Mouse (Mus musculus): ENCODE results near the gene Bclaf1. TPM values are rescaled to one million over a fixed set of nuclear protein-coding genes. Genes with fewer than 3 reads are reported as not detected.

Gene Bclaf1
- polyA plus RNA-seq, 1 experiment, result 234 TPM

DNA sequence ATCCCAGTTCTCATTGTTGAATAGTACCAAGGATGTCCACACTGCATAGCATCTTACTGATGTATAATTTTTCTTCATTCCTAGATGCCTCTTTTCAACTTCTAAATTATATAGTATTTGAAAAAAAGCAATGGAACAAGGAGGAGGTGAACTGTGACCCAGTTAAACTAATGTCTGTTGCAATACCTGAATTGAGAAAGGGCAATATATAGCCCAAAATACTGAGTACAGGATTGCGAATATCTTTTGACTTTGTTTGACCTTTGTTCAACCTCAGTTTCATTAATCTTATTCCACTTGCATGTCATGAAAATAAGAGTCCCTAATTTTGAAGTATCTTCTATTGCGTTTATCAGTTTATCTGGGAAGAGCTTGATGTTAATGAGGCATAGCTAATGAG, 19.0 kb downstream of the Bclaf1 start:
- no peak overlapping the region for H3K4me3 ChIP-seq (ENCODE audit: low read depth, low read length)
- peaks cover 84% of the 10 kb centered on the region for H3K36me3 ChIP-seq (ENCODE audit: control insufficient read depth, insufficient read depth, low read length, poor library complexity, severe bottlenecking)
- no peak overlapping the region for H3K27ac ChIP-seq (ENCODE audit: insufficient read depth, low read length)
- H3K9ac ChIP-seq (ENCODE audit: low read depth, poor library complexity, severe bottlenecking), result no peak overlapping the region
- H3K27me3 ChIP-seq (ENCODE audit: control insufficient read depth, insufficient read depth, low read length, poor library complexity, severe bottlenecking), result no peaks in the 10 kb centered on the region
- TF ChIP-seq EP300 (IDR thresholded peaks at IDR 0.05; ENCODE audit: insufficient read depth, low read depth, low read length), result no peak
- no peak for TF ChIP-seq CTCF (IDR thresholded peaks at IDR 0.05; ENCODE audit: low read depth, low read length)
- no peak for TF ChIP-seq POLR2A (IDR thresholded peaks at IDR 0.05; ENCODE audit: insufficient read depth, low read length)
- H3K9me3 ChIP-seq (replicated peaks; ENCODE audit: control insufficient read depth, insufficient read depth, low read length, poor library complexity, severe bottlenecking), result no peaks in the 10 kb centered on the region
- H3K4me1 ChIP-seq (ENCODE audit: control insufficient read depth, insufficient read depth, low read length), result no peaks in the 10 kb centered on the region

DNA sequence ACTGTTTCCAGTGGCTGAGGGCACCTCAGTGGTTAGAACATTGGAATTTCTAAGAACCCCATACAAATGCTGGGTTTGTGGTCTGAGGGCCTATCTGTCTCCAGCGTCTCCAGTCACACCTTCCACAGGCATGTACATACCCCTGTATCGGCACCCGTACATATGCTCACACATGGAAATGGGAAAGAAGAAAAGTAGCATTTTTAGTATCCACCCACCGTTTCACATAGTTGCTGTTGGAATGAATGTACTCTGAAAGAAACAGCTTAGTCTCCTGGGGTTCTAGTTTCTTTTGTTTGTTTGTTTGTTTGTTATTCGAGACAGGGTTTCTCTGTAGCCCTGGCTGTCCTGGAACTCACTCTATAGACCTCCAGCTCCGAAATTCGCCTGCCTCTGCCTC, 25.6 kb downstream of the Bclaf1 start:
- no peak overlapping the region for H3K4me3 ChIP-seq (ENCODE audit: low read depth, low read length)
- H3K9me3 ChIP-seq (replicated peaks; ENCODE audit: control insufficient read depth, insufficient read depth, low read length, poor library complexity, severe bottlenecking), result no peaks in the 10 kb centered on the region
- no peak overlapping the region for H3K9ac ChIP-seq (ENCODE audit: low read depth, poor library complexity, severe bottlenecking)
- no peaks in the 10 kb centered on the region for H3K4me1 ChIP-seq (ENCODE audit: control insufficient read depth, insufficient read depth, low read length)
- H3K36me3 ChIP-seq (ENCODE audit: control insufficient read depth, insufficient read depth, low read length, poor library complexity, severe bottlenecking), result peaks cover 79% of the 10 kb centered on the region
- H3K27ac ChIP-seq (ENCODE audit: insufficient read depth, low read length), result no peak overlapping the region
- no peak for TF ChIP-seq POLR2A (IDR thresholded peaks at IDR 0.05; ENCODE audit: insufficient read depth, low read length)
- TF ChIP-seq CTCF (IDR thresholded peaks at IDR 0.05; ENCODE audit: low read depth, low read length), result no peak
- no peak for TF ChIP-seq EP300 (IDR thresholded peaks at IDR 0.05; ENCODE audit: insufficient read depth, low read depth, low read length)
- no peaks in the 10 kb centered on the region for H3K27me3 ChIP-seq (ENCODE audit: control insufficient read depth, insufficient read depth, low read length, poor library complexity, severe bottlenecking)

DNA sequence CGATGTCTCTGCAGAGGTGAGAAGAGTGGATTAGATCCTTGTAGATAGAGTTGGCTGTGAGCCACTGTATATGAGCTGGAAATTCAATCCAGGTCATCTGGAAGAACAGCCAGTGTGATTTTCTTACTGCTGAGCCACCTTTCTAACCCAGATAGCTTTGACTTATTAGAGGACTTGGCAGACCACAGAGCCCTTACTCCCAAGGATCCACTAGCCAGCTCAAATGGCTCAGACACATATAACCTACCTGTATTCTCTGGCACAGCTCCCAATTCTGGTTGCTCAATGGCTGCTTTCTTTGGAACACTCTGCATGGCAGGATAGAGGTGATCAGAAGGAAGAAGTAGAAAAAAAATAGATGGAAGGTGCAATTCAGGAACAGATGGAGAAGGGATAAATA, 33.5 kb downstream of the Bclaf1 start:
- H3K4me3 ChIP-seq (ENCODE audit: low read depth, low read length), result no peak overlapping the region
- TF ChIP-seq EP300 (IDR thresholded peaks at IDR 0.05; ENCODE audit: insufficient read depth, low read depth, low read length) (no peak), POLR2A (IDR thresholded peaks at IDR 0.05; ENCODE audit: insufficient read depth, low read length) (no peak), CTCF (IDR thresholded peaks at IDR 0.05; ENCODE audit: low read depth, low read length) (no peak)
- H3K9me3 ChIP-seq (replicated peaks; ENCODE audit: control insufficient read depth, insufficient read depth, low read length, poor library complexity, severe bottlenecking), result no peaks in the 10 kb centered on the region
- no peaks in the 10 kb centered on the region for H3K27me3 ChIP-seq (ENCODE audit: control insufficient read depth, insufficient read depth, low read length, poor library complexity, severe bottlenecking)
- no peak overlapping the region for H3K9ac ChIP-seq (ENCODE audit: low read depth, poor library complexity, severe bottlenecking)
- H3K36me3 ChIP-seq (ENCODE audit: control insufficient read depth, insufficient read depth, low read length, poor library complexity, severe bottlenecking), result peaks cover 38% of the 10 kb centered on the region
- no peak overlapping the region for H3K27ac ChIP-seq (ENCODE audit: insufficient read depth, low read length)
- no peaks in the 10 kb centered on the region for H3K4me1 ChIP-seq (ENCODE audit: control insufficient read depth, insufficient read depth, low read length)

DNA sequence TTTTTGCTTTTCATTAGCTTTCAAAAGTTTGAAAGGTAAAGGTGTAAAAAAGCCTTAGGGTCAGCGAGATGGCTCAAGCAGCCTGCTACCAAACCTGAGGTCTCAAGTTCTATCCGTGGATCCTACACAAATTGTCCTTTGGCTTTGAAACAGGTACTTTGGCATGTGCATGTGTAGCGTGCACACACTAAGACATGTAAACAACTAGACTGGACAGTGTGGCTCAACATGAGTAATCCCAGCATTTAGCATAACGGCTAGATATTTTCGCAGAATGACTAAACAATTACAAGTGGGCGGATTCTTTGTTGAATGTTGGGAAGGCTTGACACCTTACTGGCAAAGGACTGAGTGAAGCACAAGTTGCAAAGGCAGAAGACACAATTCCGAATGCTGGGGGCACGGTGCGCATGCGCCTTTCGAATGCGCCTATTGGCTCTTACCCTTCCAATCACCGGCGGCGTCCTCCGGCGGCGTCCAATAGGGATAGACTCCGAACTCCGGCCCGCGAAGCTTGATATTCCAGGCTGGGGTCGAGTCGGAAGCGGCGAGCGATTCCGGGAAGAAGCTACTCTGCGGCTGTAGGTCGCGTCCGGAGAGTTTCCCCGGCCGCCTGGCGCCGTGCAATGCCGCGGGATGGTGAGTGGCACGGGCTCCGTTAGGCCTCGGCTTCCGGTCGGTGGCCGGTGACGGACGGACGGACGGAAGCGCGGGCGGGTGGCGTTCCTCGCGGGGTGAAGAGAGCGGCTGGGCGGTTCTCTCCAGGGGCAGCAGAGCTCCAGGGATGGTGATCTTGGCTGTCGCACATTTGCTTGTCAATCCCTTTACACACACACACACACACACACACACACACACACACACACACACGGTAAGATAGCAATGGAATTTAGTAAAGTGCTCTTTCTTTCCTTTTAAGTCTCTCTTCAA, 35.3 kb downstream of the Bclaf1 start, which contains the start of gene Mtfr2:
TSS of gene Mtfr2 (plus strand) at position 486 of the 930 bp plus-strand sequence.
- Histone ChIP-seq H3K36me3 (ENCODE audit: control insufficient read depth, insufficient read depth, low read length, poor library complexity, severe bottlenecking) (peaks cover 27% of the 10 kb centered on the region), H3K27ac (ENCODE audit: insufficient read depth, low read length) (peak within 1 kb of the TSS; percentile 69)

DNA sequence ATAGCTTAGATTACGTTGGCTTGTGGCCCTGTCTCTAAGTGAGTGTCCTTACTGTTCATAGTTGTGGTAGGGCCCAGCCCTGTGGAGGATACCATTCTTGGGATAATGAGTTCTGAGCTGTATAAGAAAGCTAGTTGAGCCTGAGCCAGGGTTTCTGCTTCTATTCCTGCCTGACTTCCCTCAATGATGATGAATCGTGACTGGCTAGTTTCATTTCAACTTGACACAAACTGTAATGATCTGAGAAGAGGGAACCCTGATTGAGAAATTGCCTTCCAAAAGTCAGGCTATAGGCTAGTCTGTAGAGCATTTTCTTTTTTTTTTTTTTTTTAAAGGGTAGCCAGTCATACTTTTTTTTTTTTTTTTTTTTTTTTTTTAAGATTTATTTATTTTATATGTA, 36.6 kb downstream of the Bclaf1 start:
- Histone ChIP-seq H3K4me1 (ENCODE audit: control insufficient read depth, insufficient read depth, low read length) (no peaks in the 10 kb centered on the region), H3K9ac (ENCODE audit: low read depth, poor library complexity, severe bottlenecking) (no peak overlapping the region), H3K27ac (ENCODE audit: insufficient read depth, low read length) (no peak overlapping the region), H3K4me3 (ENCODE audit: low read depth, low read length) (no peak overlapping the region), H3K36me3 (ENCODE audit: control insufficient read depth, insufficient read depth, low read length, poor library complexity, severe bottlenecking) (peaks cover 20% of the 10 kb centered on the region), H3K9me3 (replicated peaks; ENCODE audit: control insufficient read depth, insufficient read depth, low read length, poor library complexity, severe bottlenecking) (no peaks in the 10 kb centered on the region), H3K27me3 (ENCODE audit: control insufficient read depth, insufficient read depth, low read length, poor library complexity, severe bottlenecking) (no peaks in the 10 kb centered on the region)
- TF ChIP-seq EP300 (IDR thresholded peaks at IDR 0.05; ENCODE audit: insufficient read depth, low read depth, low read length) (no peak), POLR2A (IDR thresholded peaks at IDR 0.05; ENCODE audit: insufficient read depth, low read length) (no peak), CTCF (IDR thresholded peaks at IDR 0.05; ENCODE audit: low read depth, low read length) (no peak)

More for the DNA sequence above, 35.3 kb downstream of the Bclaf1 start, which contains the start of gene Mtfr2:
- no peaks in the 10 kb centered on the region for H3K27me3 ChIP-seq (ENCODE audit: control insufficient read depth, insufficient read depth, low read length, poor library complexity, severe bottlenecking)
- H3K9ac ChIP-seq (ENCODE audit: low read depth, poor library complexity, severe bottlenecking), result peak within 1 kb of the TSS; percentile 53
- TF ChIP-seq CTCF (IDR thresholded peaks at IDR 0.05; ENCODE audit: low read depth, low read length), result no peak
- TF ChIP-seq EP300 (IDR thresholded peaks at IDR 0.05; ENCODE audit: insufficient read depth, low read depth, low read length), result no peak
- no peak for TF ChIP-seq POLR2A (IDR thresholded peaks at IDR 0.05; ENCODE audit: insufficient read depth, low read length)
- H3K9me3 ChIP-seq (replicated peaks; ENCODE audit: control insufficient read depth, insufficient read depth, low read length, poor library complexity, severe bottlenecking), result no peaks in the 10 kb centered on the region
- H3K4me1 ChIP-seq (ENCODE audit: control insufficient read depth, insufficient read depth, low read length), result no peaks in the 10 kb centered on the region
- peak within 1 kb of the TSS; percentile 63 for H3K4me3 ChIP-seq (ENCODE audit: low read depth, low read length)

All from ES-Bruce4 (cell line).